Mouse (Mus musculus): ENCODE results near the gene Akr1c18. TPM values are rescaled to one million over a fixed set of nuclear protein-coding genes. Genes with fewer than 3 reads are reported as not detected.

Akr1c18 gene
- polyA plus RNA-seq, 1 experiment from 2014 or later = 30.5 TPM

DNA sequence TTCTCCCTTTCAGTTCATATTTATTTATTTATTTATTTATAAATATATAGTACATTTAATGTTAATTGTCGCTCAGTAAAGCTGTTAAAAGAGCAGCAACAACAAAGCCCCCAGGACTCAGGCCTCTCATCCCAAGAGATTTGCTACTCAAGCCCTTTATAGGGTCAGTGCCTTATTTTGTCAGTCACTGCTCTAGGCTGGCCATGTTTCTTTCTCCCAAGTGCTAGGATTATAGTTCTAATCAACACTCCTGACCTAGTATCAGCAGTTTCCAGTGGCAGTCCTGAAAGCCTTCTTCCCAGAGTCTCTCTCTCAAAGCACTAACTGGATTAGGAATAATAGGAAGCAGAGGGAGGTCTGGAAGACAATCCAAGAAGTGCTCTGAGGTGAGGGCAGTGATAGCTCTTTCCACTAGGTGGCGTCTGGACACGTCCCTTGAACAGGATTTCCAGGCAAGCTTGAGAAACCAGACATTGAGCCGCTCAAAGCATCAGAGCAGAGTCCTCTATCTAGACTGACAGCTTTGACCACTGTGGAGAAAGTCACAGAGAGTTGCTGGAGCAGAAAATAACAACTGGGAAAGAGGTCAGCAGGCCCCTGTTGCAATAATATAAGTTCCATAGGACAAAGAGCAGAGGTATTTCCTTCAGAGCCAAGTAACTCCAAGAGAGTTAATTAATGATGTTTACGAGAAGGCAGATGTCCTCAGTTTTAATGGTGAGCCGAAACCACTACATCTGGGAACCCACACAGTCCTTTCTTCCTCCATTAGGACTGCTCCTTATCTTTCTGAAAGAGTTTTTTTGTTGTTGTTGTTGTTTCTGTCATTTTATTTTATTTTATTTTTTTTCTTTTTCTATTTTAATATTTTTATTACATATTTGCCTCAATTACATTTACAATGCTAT, 39.9 kb downstream of the Akr1c18 start:
- Histone ChIP-seq H3K27ac (ENCODE audit: low read depth) (no peak overlapping the region), H3K9ac (replicated peaks) (no peak overlapping the region), H3K4me2 (ENCODE audit: low read depth, low read length) (no peak overlapping the region), H3K4me3 (ENCODE audit: low read depth, low read length) (no peak overlapping the region), H3K27me3 (ENCODE audit: insufficient read depth, low read length) (no peaks in the 10 kb centered on the region), H3K4me1 (ENCODE audit: insufficient read depth) (no peaks in the 10 kb centered on the region), H3K9me3 (ENCODE audit: low read length) (no peaks in the 10 kb centered on the region), H3K36me3 (replicated peaks; ENCODE audit: insufficient read depth, low read length) (no peaks in the 10 kb centered on the region)
- WGBS (ENCODE audit: insufficient replicate concordance) = 37% methylated on average over 6 of the region's 6 CpGs
- peak; percentile 51 for DNase-seq
- TF ChIP-seq EP300 (IDR thresholded peaks at IDR 0.05; ENCODE audit: low read depth) (no peak), CTCF (IDR thresholded peaks at IDR 0.05; ENCODE audit: low read depth) (peak; percentile 77)
- peak; percentile 63 for ATAC-seq

DNA sequence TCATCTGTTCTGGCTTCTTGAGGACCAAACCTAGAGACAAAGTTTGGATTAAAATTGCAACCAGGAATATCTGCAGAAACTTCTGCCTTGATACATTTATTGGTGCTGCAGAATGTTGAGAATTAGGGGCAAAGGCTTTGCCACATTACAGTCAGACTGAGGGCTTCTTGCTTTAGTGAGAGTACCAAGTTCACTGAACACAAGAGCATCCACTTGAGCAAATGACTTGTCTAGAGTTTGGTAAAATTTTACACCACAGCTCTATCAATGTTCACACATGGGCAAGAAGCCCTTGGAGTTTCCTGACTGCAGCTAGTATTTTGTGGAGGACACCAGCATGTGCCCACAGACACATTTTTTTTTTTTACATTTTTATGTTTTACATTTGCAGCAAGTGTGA, 47.7 kb downstream of the Akr1c18 start:
- ATAC-seq (no peak), DNase-seq (no peak)
- Histone ChIP-seq H3K9me3 (ENCODE audit: low read length) (no peaks in the 10 kb centered on the region), H3K4me1 (ENCODE audit: insufficient read depth) (no peaks in the 10 kb centered on the region), H3K4me2 (ENCODE audit: low read depth, low read length) (no peak overlapping the region), H3K4me3 (ENCODE audit: low read depth, low read length) (no peak overlapping the region), H3K36me3 (replicated peaks; ENCODE audit: insufficient read depth, low read length) (no peaks in the 10 kb centered on the region), H3K27me3 (ENCODE audit: insufficient read depth, low read length) (no peaks in the 10 kb centered on the region), H3K27ac (ENCODE audit: low read depth) (no peak overlapping the region), H3K9ac (replicated peaks) (no peak overlapping the region)
- no peak for TF ChIP-seq EP300 (IDR thresholded peaks at IDR 0.05; ENCODE audit: low read depth)
- no peak for TF ChIP-seq CTCF (IDR thresholded peaks at IDR 0.05; ENCODE audit: low read depth)

DNA sequence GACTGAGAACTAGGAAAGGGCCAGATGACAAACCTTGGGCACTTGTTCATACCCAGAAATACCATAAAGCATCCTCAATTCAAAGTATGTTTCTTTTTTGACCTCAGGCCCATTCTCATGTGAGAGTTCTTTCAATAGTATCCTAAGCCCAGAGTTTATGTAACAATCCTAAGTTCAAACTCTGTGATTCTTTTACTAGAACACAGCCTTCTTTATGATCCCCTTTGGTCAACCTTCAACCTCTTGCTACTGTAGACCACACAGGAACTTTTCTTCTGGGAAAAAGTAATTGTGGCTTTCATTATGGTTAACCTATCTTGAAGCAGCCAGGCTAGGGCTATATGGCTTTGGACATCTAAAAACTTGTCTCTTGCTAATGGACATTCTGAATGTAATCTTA, 48.8 kb downstream of the Akr1c18 start:
- Histone ChIP-seq H3K36me3 (replicated peaks; ENCODE audit: insufficient read depth, low read length) (no peaks in the 10 kb centered on the region), H3K27ac (ENCODE audit: low read depth) (no peak overlapping the region), H3K4me2 (ENCODE audit: low read depth, low read length) (no peak overlapping the region), H3K27me3 (ENCODE audit: insufficient read depth, low read length) (no peaks in the 10 kb centered on the region), H3K9me3 (ENCODE audit: low read length) (no peaks in the 10 kb centered on the region), H3K4me1 (ENCODE audit: insufficient read depth) (no peaks in the 10 kb centered on the region), H3K9ac (replicated peaks) (no peak overlapping the region), H3K4me3 (ENCODE audit: low read depth, low read length) (no peak overlapping the region)
- DNase-seq (no peak), ATAC-seq (no peak)
- TF ChIP-seq CTCF (IDR thresholded peaks at IDR 0.05; ENCODE audit: low read depth) (no peak), EP300 (IDR thresholded peaks at IDR 0.05; ENCODE audit: low read depth) (no peak)

Other genes starting within 250 kb of the Akr1c18 start
- gene Net1, start 232.4 kb downstream of the Akr1c18 start, polyA plus RNA-seq (2015; fragmentation: Nextera tagmentation; extraction: Ambion mirVana) = 44.9 and 46.5 TPM in 2 replicates
- gene Tubal3, start 232.4 kb downstream of the Akr1c18 start, polyA plus RNA-seq (2015; fragmentation: Nextera tagmentation; extraction: Ambion mirVana) = 0.08 TPM in 1 of 2 replicates, not detected in the other
- not detected in 2 replicates for gene Ucn3, start 205.3 kb downstream of the Akr1c18 start, polyA plus RNA-seq (2015; fragmentation: Nextera tagmentation; extraction: Ambion mirVana)
- gene Akr1c14, start 101.6 kb downstream of the Akr1c18 start, polyA plus RNA-seq (2015; fragmentation: Nextera tagmentation; extraction: Ambion mirVana) = 35.1 and 41.2 TPM in 2 replicates
- gene Akr1c13, start 40.5 kb upstream of the Akr1c18 start, polyA plus RNA-seq (2015; fragmentation: Nextera tagmentation; extraction: Ambion mirVana) = 42.7 and 54.1 TPM in 2 replicates
- gene Akr1c19, start 78.0 kb upstream of the Akr1c18 start, polyA plus RNA-seq (2015; fragmentation: Nextera tagmentation; extraction: Ambion mirVana) = 13.1 and 15.9 TPM in 2 replicates
- 30.8 and 36.6 TPM in 2 replicates for gene Akr1c12, start 128.8 kb upstream of the Akr1c18 start, polyA plus RNA-seq (2015; fragmentation: Nextera tagmentation; extraction: Ambion mirVana)